Mouse (Mus musculus) stomach, postnatal 0 days (tissue): Measurements from ENCODE around the gene Esrrg.

Experiments used
- CTCF ChIP-seq: IDR thresholded peaks from 2 replicates; pipeline ENCODE4 v1.5.1; 2016; ENCODE audit warnings: antibody characterized with exemption, low read depth, mild to moderate bottlenecking, moderate library complexity
- EP300 ChIP-seq: optimal IDR thresholded peaks from 2 replicates; pipeline ENCODE3; 2016; ENCODE audit warnings: antibody characterized with exemption

DNA sequence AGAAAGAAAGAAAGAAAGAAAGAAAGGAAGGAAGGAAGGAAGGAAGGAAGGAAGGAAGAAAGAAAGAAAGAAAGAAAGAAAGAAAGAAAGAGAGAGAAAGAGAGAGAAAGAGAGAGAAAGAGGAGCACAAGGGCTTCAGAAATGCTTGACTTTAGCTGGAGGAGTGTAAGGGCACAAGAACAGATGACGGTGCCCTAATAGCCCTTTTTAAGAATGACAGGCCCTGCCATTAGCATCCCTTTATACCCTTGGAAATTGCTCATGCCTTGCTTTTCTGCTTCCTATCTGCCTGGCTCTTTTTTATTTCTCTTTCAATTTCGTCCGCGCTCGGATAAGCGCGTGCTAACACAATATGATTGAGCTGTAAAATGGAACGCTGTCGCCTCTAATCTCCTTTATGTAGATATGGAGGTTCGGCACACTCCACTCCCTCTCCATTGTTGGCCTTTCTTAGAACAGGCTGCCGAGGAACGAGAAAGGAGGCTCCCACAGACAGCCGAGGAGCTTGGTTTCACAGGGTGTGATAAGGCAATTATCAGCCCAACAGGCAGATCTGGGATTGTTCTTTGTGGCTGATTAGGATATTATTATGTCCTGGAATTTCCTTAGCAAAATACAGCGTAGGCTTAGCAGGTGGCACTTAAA lies 546.0 kb downstream of the Esrrg start:
- TF ChIP-seq CTCF, result no peak
- no peak for TF ChIP-seq EP300
